Mouse (Mus musculus) liver, embryonic 14.5 days (tissue): ENCODE results near the gene Acoxl.

Source experiments
- CTCF ChIP-seq: IDR thresholded peaks from 2 replicates; pipeline ENCODE4 v1.5.1; 2016; ENCODE audit warnings: antibody characterized with exemption, low read depth, control low read depth
- EP300 ChIP-seq: IDR thresholded peaks from 2 replicates; pipeline ENCODE4 v1.6.1; 2016; ENCODE audit warnings: antibody characterized with exemption, low read depth

DNA sequence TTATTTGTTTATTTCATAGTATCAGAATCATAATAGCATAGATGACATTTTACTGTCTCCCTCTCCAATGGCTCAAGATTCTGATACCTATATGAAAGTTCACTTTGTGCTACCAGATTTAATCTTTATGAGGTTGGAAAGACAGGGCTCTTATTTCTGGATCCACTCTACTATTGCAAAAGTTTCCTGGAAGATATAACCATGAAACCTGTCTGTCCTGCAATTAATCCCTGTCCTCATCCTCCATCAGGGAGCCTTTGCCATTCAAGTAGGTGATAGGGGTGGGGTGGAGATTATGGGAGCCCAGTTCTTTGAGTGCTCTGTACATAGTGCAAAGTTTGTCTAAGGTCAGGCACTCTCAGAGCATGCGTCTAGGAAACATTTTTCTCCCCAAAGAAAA is 2.7 kb downstream of the Acoxl start:
- TF ChIP-seq CTCF (no peak), EP300 (no peak)
